Mouse (Mus musculus) spleen, adult 12 weeks (tissue): Measurements from ENCODE around the gene 4933424G06Rik.

Source experiments
- DNase-seq: peaks from one replicate; pipeline ENCODE4 v3.0.0; 2022; ENCODE audit warnings: low spot score

The 4933424G06Rik gene

GRCm38 (mm10) chr1:36709055-36709853, 695 bp upstream of the 4933424G06Rik start:
- DNase-seq, result peak; percentile 38

GRCm38 (mm10) chr1:36711104-36711503, 1.2 kb downstream of the 4933424G06Rik start:
- DNase-seq, result no peak

- no peak for DNase-seq
Observed at GRCm38 (mm10) chr1:36714311-36714710, 4.4 kb downstream of the 4933424G06Rik start, which contains the start of gene Actr1b. Gene Actr1b, minus strand, starts transcription at chr1:36714422.

GRCm38 (mm10) chr1:36718786-36719185, 8.8 kb downstream of the 4933424G06Rik start:
- no peak for DNase-seq

DNA sequence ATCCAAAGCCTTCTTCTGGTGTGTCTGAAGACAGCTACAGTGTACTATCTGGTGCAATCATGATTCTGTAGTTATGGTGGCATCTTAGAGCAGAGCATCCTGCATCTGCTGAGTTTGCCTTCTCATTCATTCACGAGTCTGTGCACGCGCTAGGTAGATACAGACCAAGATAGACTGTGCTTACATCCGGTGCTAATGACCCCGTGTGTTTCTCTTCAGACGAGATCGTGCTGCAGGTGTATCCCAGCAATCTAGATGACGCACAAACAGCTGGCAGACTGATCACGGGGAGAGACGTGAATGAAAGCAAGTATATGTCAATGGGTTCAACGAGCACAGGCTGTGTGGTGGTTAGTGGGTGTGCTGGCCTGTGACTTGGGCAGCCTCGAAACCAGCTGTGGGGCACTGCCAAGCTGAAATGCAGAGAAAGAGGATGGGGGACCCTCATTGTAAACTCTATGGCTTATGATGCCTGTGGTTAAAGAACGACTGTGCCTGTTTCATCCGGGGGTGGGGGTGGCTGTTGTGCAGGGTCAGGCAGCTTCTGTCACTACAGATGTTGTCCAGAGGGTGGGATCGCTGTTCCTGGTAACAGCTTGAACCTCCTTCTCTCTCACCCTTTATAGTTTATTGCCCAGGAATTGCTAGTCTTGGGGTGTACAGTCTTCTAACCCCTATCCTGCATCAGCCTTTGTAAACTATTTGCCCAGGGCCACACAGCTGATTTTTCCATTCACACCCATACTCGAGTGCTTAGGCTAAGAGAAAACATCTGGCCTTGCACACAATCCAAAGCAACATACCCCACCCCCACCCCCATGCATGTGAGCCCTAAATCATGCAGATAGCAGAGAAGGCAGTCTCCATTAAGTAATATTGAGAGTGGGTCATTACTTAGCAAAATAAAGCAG, 13.5 kb downstream of the 4933424G06Rik start:
- DNase-seq, result no peak

GRCm38 (mm10) chr1:36724057-36724431, 14.1 kb downstream of the 4933424G06Rik start:
- DNase-seq, result no peak

DNA sequence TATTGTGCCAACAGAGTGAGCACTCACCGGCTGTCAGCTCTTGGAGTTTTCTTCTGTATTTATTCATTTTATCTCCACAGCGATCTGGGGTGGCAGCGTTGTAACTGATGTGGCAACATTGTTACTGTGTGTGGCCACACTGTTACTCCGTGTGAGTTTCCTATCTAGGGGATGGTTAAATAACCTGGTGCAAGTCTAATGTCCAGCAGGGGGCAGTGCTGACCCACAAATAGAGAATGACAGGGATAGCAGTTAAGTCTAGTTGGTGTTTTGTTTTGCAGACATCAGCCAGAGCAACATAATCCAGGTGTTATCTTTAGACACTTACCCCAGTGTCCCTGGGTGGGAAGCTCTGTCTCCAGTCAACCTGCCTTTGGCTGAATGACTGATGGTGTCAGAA, 27.4 kb downstream of the 4933424G06Rik start:
- DNase-seq, result peak; percentile 63

DNA sequence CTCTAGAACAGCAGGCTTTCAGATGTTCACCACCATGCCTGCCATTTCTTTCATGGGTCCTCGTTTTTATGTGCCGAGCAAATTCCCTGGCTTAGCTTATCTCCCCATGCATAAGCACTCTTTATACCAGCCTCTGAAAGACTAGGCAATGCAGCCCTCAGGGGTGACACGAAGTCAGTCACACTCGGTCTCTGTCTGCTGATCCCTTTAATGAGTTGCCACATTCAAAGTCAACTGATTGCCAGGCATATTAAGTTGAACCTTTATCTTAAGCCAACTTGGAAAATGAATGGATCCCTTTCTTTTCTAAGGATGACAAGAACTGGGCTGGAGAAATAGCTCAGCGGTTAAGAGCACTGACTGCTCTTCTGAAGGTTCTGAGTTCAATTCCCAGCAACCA, 29.3 kb downstream of the 4933424G06Rik start:
- DNase-seq, result no peak

DNA sequence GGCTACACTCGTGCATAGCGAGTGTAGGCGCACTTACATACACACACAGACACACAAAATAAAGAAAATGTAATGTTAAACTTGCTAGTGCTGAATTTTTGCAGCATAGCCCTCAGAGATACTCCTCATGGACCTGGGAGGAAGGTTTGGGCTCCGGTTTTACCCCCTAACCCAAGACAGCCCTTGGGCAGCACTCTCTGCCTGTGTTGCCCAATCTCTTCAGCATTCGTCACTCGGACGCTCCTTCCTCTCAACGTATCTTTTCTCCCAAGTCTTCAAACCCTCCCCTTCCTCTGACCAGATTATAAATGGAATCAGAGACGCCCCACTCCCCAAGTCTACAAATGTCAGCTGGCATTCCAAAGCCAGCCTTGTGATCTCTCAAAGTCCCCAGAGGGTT, 33.1 kb downstream of the 4933424G06Rik start:
- DNase-seq, result no peak

DNA sequence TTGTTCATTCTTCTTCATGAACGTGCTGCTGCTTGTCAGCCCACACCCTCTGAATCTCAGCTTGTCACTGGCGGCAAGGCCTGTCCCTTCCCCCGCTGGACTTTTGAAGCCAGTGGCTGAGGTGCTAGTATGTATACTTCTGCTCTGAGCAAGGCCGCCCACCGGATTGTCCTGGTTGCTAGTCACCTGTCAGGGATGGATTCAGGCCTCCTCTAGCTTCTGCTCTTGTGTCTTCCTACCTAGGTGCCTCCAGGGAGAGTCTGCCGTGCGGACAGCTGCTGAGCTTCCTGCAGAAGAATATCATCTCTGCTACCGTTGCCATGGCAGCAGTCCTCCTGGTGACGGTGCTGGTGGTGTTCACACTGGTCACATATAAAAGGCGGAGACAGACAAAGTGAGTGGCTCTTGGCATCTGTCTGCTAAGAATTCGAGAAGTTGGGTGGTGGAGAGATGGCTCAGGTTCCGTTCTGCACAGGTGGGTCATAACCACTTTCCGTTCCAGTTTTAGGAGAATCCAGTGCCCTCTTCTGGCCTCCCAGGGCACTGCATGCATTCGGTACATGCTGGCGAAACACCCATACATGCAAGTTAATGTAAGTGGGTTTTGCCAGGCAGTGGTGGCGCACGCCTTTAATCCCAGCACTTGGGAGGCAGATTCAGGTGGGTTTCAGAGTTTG, 34.5 kb downstream of the 4933424G06Rik start:
- DNase-seq, result peak; percentile 66

GRCm38 (mm10) chr1:36745661-36746060, 35.7 kb downstream of the 4933424G06Rik start:
- DNase-seq, result no peak

DNA sequence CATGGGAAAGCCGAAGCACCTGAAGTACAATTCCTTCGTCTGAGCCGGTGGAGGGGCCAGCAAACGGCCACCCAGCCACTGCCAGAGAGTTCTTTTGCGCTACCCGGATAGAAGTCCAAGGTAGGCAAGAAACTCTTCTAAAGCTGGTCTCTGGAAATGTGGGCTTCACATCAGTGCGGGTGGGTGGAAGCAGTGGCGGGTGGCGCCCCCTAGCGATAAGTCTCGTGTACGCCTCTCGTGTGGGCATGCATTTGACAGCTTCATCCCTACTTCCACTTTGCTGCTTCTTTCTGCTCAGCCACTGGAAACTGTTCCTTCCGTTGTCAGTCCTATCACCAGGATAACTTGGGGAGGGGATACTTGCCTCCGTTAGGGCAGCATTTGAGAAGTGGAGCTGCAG, 36.5 kb downstream of the 4933424G06Rik start:
- DNase-seq, result no peak

DNA sequence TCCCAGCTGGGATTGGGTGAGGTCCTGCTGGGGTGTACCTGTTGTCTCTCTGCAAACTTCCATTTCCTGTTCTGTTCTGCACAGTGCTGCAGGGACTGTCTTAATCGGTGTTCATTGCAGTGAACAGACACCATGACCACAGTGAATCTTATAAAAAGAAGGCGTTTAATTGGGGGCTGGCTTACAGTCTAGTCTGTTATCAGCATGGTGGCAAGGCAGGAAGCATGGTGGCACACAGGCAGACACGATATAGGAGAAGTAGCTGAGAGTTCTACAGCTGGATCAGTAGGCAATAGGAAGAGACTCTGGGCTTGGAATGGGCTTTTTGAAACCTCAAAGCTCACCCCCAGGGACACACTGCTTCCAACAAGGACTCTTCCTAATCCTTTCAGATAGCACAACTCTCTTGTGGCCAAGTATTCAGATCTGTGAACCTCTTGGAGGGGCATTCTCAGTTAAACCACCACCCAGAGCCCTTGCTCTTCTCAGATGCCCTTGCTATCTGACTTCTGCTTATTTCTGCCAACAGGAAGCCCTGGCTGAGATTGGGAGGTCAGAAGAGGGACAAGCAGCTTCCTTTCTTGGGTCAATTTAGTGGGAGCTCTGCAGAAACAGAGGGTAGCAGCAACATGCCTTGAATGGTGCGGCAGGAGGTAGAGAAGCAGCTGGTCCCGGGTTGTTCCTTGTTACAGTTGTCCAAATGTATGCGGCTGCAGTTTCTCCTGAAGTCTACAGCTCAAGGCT, 44.2 kb downstream of the 4933424G06Rik start:
- no peak for DNase-seq

- no peak for DNase-seq
Observed at GRCm38 (mm10) chr1:36758553-36758952, 48.6 kb downstream of the 4933424G06Rik start.

- DNase-seq, result no peak
Observed at GRCm38 (mm10) chr1:36759076-36759475, 49.1 kb downstream of the 4933424G06Rik start.

DNA sequence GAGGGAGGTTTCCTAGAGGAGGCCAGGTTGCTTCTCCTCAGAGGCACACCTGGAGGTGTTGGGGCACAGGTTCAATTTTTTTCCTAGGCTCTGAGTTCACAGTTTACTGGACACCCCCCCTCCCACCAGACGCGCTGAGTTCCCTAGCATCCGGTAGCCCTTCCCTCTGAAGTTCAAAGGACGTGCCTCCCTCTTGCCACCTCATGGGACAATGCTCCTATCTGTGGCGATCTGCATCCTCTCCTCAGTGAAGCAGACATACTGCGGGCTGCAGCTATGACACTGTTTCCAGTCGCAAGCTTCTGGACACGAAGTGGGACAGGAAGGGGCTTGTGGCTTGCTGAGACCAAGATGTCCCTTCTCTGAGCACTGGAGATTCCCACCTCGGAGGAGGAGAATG, 50.5 kb downstream of the 4933424G06Rik start:
- no peak for DNase-seq

GRCm38 (mm10) chr1:36761061-36761460, 51.1 kb downstream of the 4933424G06Rik start:
- DNase-seq, result no peak

- DNase-seq, result no peak
Observed at GRCm38 (mm10) chr1:36761568-36761967, 51.6 kb downstream of the 4933424G06Rik start, which contains the start of gene Zap70. Gene Zap70, plus strand, starts transcription at chr1:36761798.

DNA sequence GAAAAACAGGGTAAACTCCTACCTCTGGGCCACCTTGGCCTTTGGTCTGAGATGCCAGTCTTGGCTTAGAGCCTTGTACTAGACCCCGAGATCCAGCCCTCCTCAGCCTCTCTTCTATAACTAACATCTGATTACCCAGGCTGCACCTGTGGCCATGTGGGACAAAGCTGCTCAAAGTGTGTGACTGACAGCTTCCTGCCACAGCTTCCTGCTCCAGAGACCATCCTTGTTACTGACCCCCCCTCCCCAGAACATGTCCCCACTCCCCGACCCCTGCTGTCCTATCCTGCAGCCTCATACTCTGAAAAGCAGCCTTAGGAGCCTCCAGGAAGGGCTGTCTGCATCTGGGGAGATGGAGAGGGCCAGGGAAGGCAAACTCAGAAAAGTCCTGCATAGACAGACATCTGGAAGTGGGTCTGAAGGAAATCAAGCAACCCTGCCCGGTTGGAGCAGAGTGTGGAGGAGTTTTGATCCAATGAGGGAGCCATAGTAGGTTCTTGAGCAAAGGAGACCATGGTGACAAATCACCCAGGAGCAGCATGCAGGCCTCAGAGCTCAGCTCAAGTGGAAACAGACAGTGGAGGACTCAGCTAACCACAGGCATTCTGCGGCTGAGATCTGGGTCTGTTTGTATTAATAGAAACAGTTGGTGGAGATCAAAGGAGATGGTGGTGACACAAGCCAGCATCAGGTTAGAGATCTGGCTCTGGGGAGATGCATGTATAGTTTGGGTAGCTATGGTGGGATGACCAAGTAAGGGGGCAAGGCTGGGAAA, 56.7 kb downstream of the 4933424G06Rik start:
- DNase-seq, result no peak

GRCm38 (mm10) chr1:36767321-36767720, 57.4 kb downstream of the 4933424G06Rik start:
- no peak for DNase-seq

GRCm38 (mm10) chr1:36768786-36769185, 58.8 kb downstream of the 4933424G06Rik start:
- no peak for DNase-seq
